Mouse (Mus musculus) midbrain, embryonic 16.5 days (tissue): Measurements from ENCODE around the gene Mboat1. TPM values are rescaled to one million over a fixed set of nuclear protein-coding genes. Genes with fewer than 3 reads are reported as not detected.
A peak's percentile ranks its signal among the peaks of the same experiment; 100 is the strongest.

Experiments used
- ATAC-seq: fragments of 200-750 bp; cut with Nextera tagmentation; 2 replicates; pipeline ENCODE4 v1.8.0; 2017; ENCODE audit warnings: moderate TSS enrichment
- H3K27ac ChIP-seq: fragments of 300-500 bp; sonication (generic); 2 replicates; pipeline ENCODE4 v1.5.1; 2014; ENCODE audit warnings: mild to moderate bottlenecking, low read length, mixed read lengths
- H3K27me3 ChIP-seq: fragments of 300-500 bp; sonication (generic); 2 replicates; pipeline ENCODE4 v1.6.1; 2014; ENCODE audit warnings: low read depth, low read length, mixed read lengths; ENCODE audit not compliant: control insufficient read depth, insufficient read depth
- H3K36me3 ChIP-seq: fragments of 300-500 bp; sonication (generic); 2 replicates; pipeline ENCODE4 v1.6.1; 2014; ENCODE audit warnings: mild to moderate bottlenecking, low read length, moderate library complexity, mixed read lengths; ENCODE audit not compliant: control insufficient read depth, insufficient read depth
- H3K4me1 ChIP-seq: fragments of 300-500 bp; sonication (generic); 2 replicates; pipeline ENCODE4 v1.6.1; 2014; ENCODE audit warnings: mild to moderate bottlenecking, low read length, mixed read lengths; ENCODE audit not compliant: control insufficient read depth, insufficient read depth
- H3K4me2 ChIP-seq: fragments of 300-500 bp; sonication (generic); 2 replicates; pipeline ENCODE4 v1.6.1; 2014; ENCODE audit warnings: mild to moderate bottlenecking, low read length, mixed read lengths
- H3K4me3 ChIP-seq: fragments of 300-500 bp; sonication (generic); 2 replicates; pipeline ENCODE4 v1.5.1; 2014; ENCODE audit warnings: low read depth, mild to moderate bottlenecking, low read length, moderate library complexity, mixed read lengths
- H3K9ac ChIP-seq: fragments of 300-500 bp; sonication (generic); 2 replicates; pipeline ENCODE4 v1.6.1; 2014; ENCODE audit warnings: low read depth, low read length, mixed read lengths
- H3K9me3 ChIP-seq: fragments of 300-500 bp; sonication (generic); replicated peaks from 2 replicates; pipeline ENCODE4 v1.6.1; 2014; ENCODE audit warnings: mild to moderate bottlenecking, low read length, mixed read lengths; ENCODE audit not compliant: control insufficient read depth, poor library complexity, severe bottlenecking
- WGBS: fragments of 180-500 bp; shearing (Covaris S2); extraction: QIAGEN DNeasy Blood & Tissue Kit; methylation state at CpG from one replicate; pipeline ENCODE4 v1.1.7; 2014; 5-methylcytosine and 5-hydroxymethylcytosine counted together
- polyA plus RNA-seq: library from polyadenylated mRNA; unstranded; fragments of >200 nt; fragmentation: Nextera tagmentation; extraction: Ambion mirVana; gene quantifications from 2 replicates; pipeline ENCODE4 v1.2.1, GENCODE M21; 2015

The Mboat1 gene
- polyA plus RNA-seq, 1 experiment from 2014 or later = 1.6 TPM

DNA sequence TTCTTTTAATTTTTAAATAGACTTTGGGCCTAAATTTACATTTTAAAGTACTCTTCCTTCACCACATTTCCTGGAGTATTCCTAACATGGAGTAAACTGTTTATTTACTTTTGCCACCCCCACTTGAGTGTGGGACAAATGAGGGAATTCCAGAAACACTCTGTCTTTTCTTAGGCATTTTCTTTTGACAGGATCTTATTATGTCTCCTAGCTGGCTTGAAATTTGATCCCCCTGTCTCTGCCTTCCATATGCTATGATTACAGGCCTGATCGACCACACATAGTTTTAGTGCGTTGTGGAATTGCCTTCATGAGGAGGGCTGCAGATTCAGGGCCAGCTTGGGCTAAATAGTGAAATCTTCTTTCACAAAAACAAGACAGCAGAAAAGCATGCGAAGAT lies 85.0 kb downstream of the Mboat1 start:
- no peak for ATAC-seq
- Histone ChIP-seq H3K9me3 (no peaks in the 10 kb centered on the region), H3K36me3 (no peaks in the 10 kb centered on the region), H3K27ac (no peak overlapping the region), H3K4me2 (no peak overlapping the region), H3K4me3 (no peak overlapping the region), H3K27me3 (no peaks in the 10 kb centered on the region), H3K4me1 (no peaks in the 10 kb centered on the region), H3K9ac (no peak overlapping the region)
- 40% methylated on average over 3 of the region's 3 CpGs for WGBS

DNA sequence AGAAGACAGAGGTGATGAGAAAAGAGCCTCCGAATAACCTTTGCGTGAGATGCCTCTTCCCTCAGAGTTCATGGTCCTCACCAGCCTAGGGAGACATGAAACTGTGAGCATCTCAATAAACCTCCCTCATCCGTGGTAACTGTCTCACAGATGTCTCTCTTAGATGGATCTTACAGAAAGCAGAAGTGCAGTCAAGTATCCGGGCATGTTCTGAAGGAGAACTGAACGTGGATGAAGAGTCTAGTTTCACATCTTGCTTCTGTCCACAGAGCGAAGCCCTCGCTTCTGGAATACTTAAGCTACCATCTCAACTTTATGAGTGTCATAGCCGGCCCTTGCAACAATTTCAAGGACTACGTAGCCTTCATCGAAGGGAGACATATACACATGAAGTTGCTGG lies 87.8 kb downstream of the Mboat1 start:
- no peak overlapping the region for H3K4me2 ChIP-seq
- H3K4me3 ChIP-seq = no peak overlapping the region
- no peaks in the 10 kb centered on the region for H3K27me3 ChIP-seq
- no peak overlapping the region for H3K27ac ChIP-seq
- no peaks in the 10 kb centered on the region for H3K9me3 ChIP-seq
- no peaks in the 10 kb centered on the region for H3K4me1 ChIP-seq
- ATAC-seq = no peak
- H3K9ac ChIP-seq = no peak overlapping the region
- no peaks in the 10 kb centered on the region for H3K36me3 ChIP-seq
- whole genome bisulfite sequencing = 94% methylated on average over 10 of the region's 10 CpGs

DNA sequence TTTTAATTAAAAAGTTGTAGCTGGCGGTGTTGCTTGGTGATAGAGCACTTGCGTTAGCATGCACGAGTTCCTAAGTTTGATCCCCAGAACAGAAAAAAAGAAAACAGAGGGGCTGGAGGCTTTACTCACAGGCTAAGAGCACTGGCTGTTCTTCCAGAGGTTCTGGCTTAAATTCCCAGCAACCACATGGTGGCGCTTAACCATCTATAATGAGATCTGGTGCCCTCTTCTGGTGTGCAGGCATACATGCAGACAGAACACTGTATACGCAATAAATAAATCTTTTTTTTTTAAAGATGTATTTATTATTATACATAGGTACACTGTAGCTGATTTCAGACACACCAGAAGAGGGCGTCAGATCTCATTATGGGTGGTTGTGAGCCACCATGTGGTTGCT lies 88.4 kb downstream of the Mboat1 start:
- Histone ChIP-seq H3K4me3 (no peak overlapping the region), H3K4me1 (no peaks in the 10 kb centered on the region), H3K27me3 (no peaks in the 10 kb centered on the region), H3K27ac (no peak overlapping the region), H3K9me3 (no peaks in the 10 kb centered on the region), H3K9ac (no peak overlapping the region), H3K4me2 (no peak overlapping the region), H3K36me3 (no peaks in the 10 kb centered on the region)
- ATAC-seq = no peak
- 91% methylated on average over 6 of the region's 6 CpGs for WGBS

DNA sequence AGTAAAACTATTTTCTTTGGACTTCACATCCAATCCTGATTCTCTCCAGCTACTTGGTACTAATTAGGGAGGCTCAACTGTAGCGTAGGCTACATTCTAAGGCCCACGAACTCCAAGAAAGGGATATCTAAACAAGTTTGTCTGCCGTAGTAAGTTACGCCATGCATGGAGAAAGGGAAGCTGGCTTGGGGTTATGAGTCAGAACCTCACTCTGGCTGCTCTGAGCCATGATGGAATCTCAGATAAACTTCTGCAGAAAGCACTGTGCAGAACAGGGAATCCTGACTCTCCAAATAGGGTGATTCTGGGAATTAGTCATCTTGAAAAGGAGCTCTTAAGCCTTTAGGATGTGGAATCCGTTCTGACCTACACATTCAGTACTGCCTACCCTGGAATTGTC lies 92.5 kb downstream of the Mboat1 start:
- Histone ChIP-seq H3K4me2 (no peak overlapping the region), H3K27me3 (no peaks in the 10 kb centered on the region), H3K9me3 (no peaks in the 10 kb centered on the region), H3K27ac (no peak overlapping the region), H3K36me3 (no peaks in the 10 kb centered on the region), H3K4me3 (no peak overlapping the region), H3K4me1 (no peaks in the 10 kb centered on the region), H3K9ac (no peak overlapping the region)
- WGBS = 83% methylated on average over 5 of the region's 5 CpGs
- no peak for ATAC-seq

DNA sequence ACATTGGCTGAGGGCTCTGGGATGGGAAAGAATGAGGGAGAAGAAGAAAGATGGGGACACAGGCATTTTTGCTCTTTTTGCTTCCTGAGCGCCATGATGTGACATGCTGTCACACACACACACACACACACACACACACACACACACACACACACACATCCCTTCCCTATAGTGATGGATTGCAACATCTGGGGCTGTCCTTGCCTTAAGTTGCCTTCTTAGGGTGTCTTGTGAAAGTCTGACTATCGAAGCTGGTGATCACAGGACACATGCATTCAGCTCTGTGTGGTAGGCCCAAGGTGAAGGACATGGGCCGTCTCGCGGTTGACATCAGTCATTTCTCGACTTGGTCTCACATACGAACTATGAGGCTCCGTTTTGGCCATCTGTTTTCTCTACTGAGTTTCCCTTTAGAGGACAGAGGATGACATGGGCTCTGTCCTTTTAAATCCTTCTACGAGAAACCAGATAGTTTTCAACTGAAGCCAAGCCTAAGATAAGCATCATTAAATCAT lies 93.4 kb downstream of the Mboat1 start:
- no peak for ATAC-seq
- WGBS = 94% methylated on average over 9 of the region's 9 CpGs
- no peak overlapping the region for H3K4me3 ChIP-seq
- no peaks in the 10 kb centered on the region for H3K9me3 ChIP-seq
- no peaks in the 10 kb centered on the region for H3K27me3 ChIP-seq
- no peak overlapping the region for H3K4me2 ChIP-seq
- no peaks in the 10 kb centered on the region for H3K36me3 ChIP-seq
- no peak overlapping the region for H3K27ac ChIP-seq
- H3K9ac ChIP-seq = no peak overlapping the region
- H3K4me1 ChIP-seq = no peaks in the 10 kb centered on the region

DNA sequence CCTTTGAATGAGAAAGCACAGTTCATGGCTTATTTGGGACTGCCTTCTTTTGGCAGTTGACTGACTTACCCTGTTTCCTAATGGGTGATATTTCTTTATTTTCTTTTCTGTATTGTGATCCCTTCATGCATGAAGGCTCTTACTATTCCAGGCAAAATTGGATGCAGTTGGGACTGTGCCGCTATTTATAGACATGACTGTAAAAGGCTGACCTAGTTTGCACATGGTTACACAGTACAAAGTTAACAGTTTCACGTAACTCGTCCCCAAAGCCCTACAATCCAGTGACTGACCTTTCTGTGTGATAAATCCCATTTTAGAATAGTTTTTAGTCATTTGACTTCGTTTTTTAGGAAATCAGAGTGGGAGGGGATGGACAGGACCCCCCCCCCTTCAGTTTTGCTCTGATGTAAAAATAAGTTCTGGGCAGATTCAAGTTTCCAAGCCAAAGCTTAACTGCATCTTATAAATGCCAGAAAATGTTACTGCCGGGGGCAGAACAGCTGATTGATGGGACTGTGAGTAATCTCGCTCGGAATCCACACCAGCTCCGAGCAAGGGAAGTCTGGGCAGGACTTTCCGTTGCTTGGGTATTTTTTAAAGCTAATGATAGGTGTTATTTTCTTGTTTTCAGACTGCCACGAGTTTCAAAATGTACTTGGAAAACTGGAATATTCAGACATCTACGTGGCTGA lies 98.9 kb downstream of the Mboat1 start:
- Histone ChIP-seq H3K9me3 (no peaks in the 10 kb centered on the region), H3K36me3 (no peaks in the 10 kb centered on the region), H3K4me2 (no peak overlapping the region), H3K9ac (no peak overlapping the region), H3K4me1 (no peaks in the 10 kb centered on the region; the same call in 1 of the 2 replicates), H3K4me3 (no peak overlapping the region), H3K27ac (no peak overlapping the region), H3K27me3 (no peaks in the 10 kb centered on the region)
- WGBS = 72% methylated on average over 11 of the region's 11 CpGs
- ATAC-seq = peak; percentile 80

DNA sequence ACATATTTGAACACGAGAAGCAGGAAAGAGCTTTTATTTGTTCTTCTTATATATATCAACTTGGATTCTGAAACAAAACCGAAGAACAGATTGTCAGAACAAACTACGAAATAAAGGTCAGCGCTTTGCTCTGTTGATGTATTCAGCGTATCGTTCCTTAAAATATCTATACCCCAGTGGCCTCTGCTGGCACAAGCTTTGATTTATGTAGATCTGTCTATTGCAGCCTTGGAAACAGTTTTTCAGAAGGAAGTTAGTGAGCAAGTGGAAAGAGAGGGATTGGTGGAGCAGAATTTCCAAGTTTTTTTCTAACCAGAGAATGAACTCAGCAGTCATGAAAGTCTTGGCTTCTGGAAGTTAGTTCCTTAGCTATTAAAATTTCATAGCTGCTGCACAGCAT lies 103.1 kb downstream of the Mboat1 start:
- Histone ChIP-seq H3K27ac (no peak overlapping the region), H3K4me1 (no peaks in the 10 kb centered on the region; the same call in 1 of the 2 replicates), H3K4me2 (no peak overlapping the region), H3K9me3 (no peaks in the 10 kb centered on the region), H3K9ac (no peak overlapping the region), H3K36me3 (no peaks in the 10 kb centered on the region), H3K4me3 (no peak overlapping the region), H3K27me3 (no peaks in the 10 kb centered on the region)
- ATAC-seq = no peak
- WGBS = 86% methylated on average over 6 of the region's 6 CpGs

DNA sequence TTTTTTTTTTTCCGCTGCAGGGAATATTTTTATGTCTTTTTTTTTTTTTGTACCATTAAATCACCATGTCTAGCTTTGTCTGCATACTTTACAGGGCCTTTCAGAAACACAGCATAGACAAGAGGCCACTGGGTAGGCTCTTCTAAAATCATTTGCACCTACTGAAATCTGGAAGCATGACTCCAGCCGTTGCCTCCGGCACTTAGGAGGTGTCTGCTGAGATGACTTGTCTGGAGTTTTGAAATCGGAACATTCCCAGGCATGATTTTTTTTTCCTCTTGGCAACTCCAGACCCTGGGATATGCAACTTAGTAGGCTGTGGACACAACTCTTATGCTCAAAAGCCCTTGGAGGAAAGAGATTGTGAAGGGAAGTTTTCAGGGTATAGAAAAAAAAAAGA lies 109.3 kb downstream of the Mboat1 start:
- H3K27ac ChIP-seq = no peak overlapping the region
- H3K27me3 ChIP-seq = no peaks in the 10 kb centered on the region
- H3K9ac ChIP-seq = no peak overlapping the region
- no peak for ATAC-seq
- no peaks in the 10 kb centered on the region for H3K9me3 ChIP-seq
- no peak overlapping the region for H3K4me3 ChIP-seq
- WGBS = 96% methylated on average over 4 of the region's 4 CpGs
- H3K4me1 ChIP-seq = no peaks in the 10 kb centered on the region
- H3K4me2 ChIP-seq = no peak overlapping the region
- no peaks in the 10 kb centered on the region for H3K36me3 ChIP-seq

DNA sequence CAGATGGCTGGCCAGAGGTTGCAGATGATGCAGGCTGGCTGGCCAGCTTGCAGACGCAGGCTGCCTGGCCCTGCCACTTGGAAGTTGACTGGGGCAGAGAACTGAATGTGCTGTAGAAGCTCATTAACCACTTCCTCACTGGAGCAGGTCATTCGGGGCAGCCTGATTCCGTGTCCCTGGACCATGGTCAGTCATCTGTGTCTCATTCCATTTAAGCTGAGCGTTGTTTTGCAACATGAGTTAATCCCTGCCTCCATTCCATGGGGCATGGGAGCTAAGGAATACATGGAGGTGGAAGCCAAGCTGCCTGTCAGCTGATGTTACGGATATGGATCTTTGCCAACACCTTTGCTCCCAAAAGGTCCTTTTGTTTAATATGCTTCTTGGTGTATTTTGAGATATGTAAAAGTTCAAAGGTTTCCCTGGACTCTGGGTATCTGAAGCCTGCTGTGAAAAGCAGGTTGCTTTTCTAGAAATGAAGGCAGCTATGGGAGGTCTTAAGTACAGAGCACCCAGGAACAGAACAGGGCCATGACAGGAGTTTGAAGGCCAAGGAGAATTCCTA lies 114.1 kb downstream of the Mboat1 start:
- Histone ChIP-seq H3K27me3 (no peaks in the 10 kb centered on the region), H3K36me3 (no peaks in the 10 kb centered on the region), H3K4me2 (no peak overlapping the region), H3K4me3 (no peak overlapping the region), H3K27ac (no peak overlapping the region), H3K9me3 (no peaks in the 10 kb centered on the region), H3K9ac (no peak overlapping the region), H3K4me1 (peaks cover 4% of the 10 kb centered on the region; the same call in 1 of the 2 replicates)
- WGBS = 33% methylated on average over 5 of the region's 5 CpGs
- ATAC-seq = no peak
